Mouse (Mus musculus) CH12.LX (cell line): ENCODE measurements around the gene Cldn1.

Source experiments
- CTCF ChIP-seq, 2 experiments: IDR thresholded peaks in 1 of 2; conservative IDR thresholded peaks in 1 of 2; 2 replicates each; pipeline ENCODE4 v1.5.1; 2011 to 2012; ENCODE audit warnings: low read depth in 2 of 2, low read length in 2 of 2, improper control_type of control experiment in 1 of 2, inconsistent platforms in 1 of 2, mild to moderate bottlenecking in 1 of 2, moderate library complexity in 1 of 2
- ETS1 ChIP-seq: conservative IDR thresholded peaks from 2 replicates; pipeline ENCODE4 v1.6.1; 2012; ENCODE audit warnings: low read depth, mild to moderate bottlenecking, inconsistent platforms, low read length, improper control_type of control experiment, moderate library complexity
- GABPA ChIP-seq: IDR thresholded peaks from 2 replicates; pipeline ENCODE4 v1.6.1; 2012; ENCODE audit warnings: low read depth, low read length, improper control_type of control experiment, inconsistent platforms; ENCODE audit not compliant: insufficient replicate concordance
- HCFC1 ChIP-seq: IDR thresholded peaks from 2 replicates; pipeline ENCODE4 v1.6.1; 2012; ENCODE audit warnings: low read depth, mild to moderate bottlenecking, inconsistent platforms, low read length, improper control_type of control experiment
- KAT2A ChIP-seq: IDR thresholded peaks from 2 replicates; pipeline ENCODE4 v1.6.1; 2012; ENCODE audit warnings: low read length, improper control_type of control experiment, inconsistent platforms; ENCODE audit not compliant: insufficient replicate concordance
- MAZ ChIP-seq: IDR thresholded peaks from 2 replicates; pipeline ENCODE4 v1.6.1; 2012; ENCODE audit warnings: low read depth, mild to moderate bottlenecking, inconsistent platforms, low read length, improper control_type of control experiment, moderate library complexity
- MEF2A ChIP-seq: IDR thresholded peaks from 2 replicates; pipeline ENCODE4 v1.6.1; 2014; ENCODE audit warnings: low read depth, mild to moderate bottlenecking, inconsistent platforms, low read length, improper control_type of control experiment, borderline replicate concordance
- POLR2A ChIP-seq: IDR thresholded peaks from 2 replicates; pipeline ENCODE4 v1.6.1; 2011; ENCODE audit warnings: low read depth, mild to moderate bottlenecking, improper control_type of control experiment, low read length
- TBP ChIP-seq: conservative IDR thresholded peaks from 2 replicates; pipeline ENCODE4 v1.6.1; 2011; ENCODE audit warnings: low read depth, low read length, improper control_type of control experiment

DNA sequence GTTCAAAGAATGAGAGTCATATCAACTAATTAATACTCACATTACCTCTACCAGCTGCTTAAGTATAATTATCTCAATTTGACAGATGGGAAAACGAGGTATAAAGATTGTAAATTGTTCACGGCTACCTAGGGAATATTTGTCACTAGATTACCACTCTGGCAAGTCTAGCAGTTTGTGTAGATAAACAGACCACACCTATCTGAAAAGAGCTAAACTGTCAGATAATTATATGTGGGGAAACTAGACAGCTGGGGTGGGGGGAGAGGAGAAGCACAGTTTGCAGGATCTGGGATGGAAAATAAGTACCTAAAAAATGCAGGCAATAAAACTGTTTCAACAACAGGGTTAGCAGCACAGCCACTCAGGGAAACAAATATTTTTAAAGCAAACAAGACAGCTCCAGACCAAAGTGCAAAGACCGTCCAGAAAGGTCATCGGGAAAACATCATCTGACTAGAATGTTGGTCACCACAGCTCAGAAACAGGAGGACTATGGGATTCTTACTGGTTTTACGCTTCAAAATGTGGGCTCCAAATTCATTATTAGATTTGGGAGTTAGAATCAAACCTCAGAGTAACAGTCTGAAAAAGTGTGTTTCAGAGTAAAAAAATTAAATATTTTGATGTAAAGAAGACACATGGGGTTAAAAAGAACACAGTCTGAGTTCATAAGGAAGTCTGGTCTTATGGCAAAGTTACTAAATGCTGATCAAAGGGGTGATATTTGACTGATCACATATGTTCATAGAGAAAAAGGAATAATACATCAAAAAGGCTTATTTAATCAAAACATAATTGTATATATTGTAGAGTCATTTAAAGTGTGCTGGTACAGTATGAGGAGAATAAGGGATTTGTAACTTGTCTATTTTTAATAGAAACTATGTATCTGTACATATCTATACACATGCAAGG is 13.5 kb downstream of the Cldn1 start:
- TF ChIP-seq CTCF (conservative IDR thresholded peaks at IDR 0.05 in 1 of 2, IDR thresholded peaks at IDR 0.05 in 1 of 2; ENCODE audit: low read depth in 2 of 2, low read length in 2 of 2): no peak
- no peak for TF ChIP-seq HCFC1
- no peak for TF ChIP-seq GABPA
- no peak for TF ChIP-seq MAZ
- no peak for TF ChIP-seq MEF2A
- TF ChIP-seq TBP: no peak
- TF ChIP-seq POLR2A: no peak
- TF ChIP-seq ETS1: no peak
- no peak for TF ChIP-seq KAT2A
